Mouse (Mus musculus): ENCODE measurements around the gene Gm9603. TPM values are rescaled to one million over a fixed set of nuclear protein-coding genes. Genes with fewer than 3 reads are reported as not detected.
"Not testable (repeated sequence)": the region's sequence is repeated elsewhere in the genome, so short reads cannot be mapped to it uniquely, and the experiment has no call there.

The Gm9603 gene
- not detected in 2 replicates for polyA plus RNA-seq (2012; rRNA removed)

DNA sequence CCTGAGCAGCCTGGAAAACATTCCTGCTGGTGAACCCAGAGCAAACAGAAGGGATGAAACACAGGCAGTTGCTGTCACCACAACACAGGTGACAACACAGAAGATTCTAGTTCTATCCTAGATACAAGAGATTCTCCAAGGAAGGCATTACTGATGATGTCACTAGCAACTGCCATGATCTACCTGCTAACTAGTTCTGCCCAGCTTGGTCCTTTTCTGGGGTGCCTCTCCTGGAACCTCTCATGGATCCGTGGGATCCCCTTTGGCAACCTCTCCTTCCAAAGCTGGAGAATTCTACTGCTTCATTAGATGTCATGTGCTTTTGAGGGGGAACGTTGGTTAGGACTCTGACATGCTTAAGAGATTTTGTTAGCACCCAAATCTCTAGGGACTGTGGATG is at the start of gene Gm9603:
Gm9603 (minus strand) TSS at position 101 of the 400 bp plus-strand sequence.
- H3K4me1 ChIP-seq (replicated peaks; ENCODE audit: control insufficient read depth, insufficient read depth, low read length); H3K36me3 ChIP-seq (ENCODE audit: control insufficient read depth, insufficient read depth, low read length); DNase-seq; H3K27me3 ChIP-seq (ENCODE audit: control insufficient read depth, insufficient read depth, low read length); H3K27ac ChIP-seq (ENCODE audit: control insufficient read depth, insufficient read depth, low read length); H3K4me3 ChIP-seq (ENCODE audit: control insufficient read depth, insufficient read depth, low read length): not testable (repeated sequence)
- no CpG with 5 or more reads among the region's 2 CpGs for WGBS

- H3K4me3 ChIP-seq (ENCODE audit: control insufficient read depth, insufficient read depth, low read length); H3K27me3 ChIP-seq (ENCODE audit: control insufficient read depth, insufficient read depth, low read length); DNase-seq; H3K27ac ChIP-seq (ENCODE audit: control insufficient read depth, insufficient read depth, low read length); H3K36me3 ChIP-seq (ENCODE audit: control insufficient read depth, insufficient read depth, low read length); H3K4me1 ChIP-seq (replicated peaks; ENCODE audit: control insufficient read depth, insufficient read depth, low read length): not testable (repeated sequence)
- WGBS = no CpG with 5 or more reads among the region's 1 CpGs
Observed at GRCm38 (mm10) chr14:5632928-5633327, 54.3 kb downstream of the Gm9603 start, which contains the start of gene Gm8265. Gene Gm8265 (minus strand): TSS chr14:5633028.

Other genes with a start within 250 kb of the Gm9603 start
- gene Gm3194, start 232.0 kb downstream of the Gm9603 start, polyA plus RNA-seq (2012; rRNA removed) = 0.09 and 0.20 TPM in 2 replicates
- not detected in 2 replicates for gene Gm8246, start 209.6 kb downstream of the Gm9603 start, polyA plus RNA-seq (2012; rRNA removed)
- gene Gm3187, start 203.2 kb downstream of the Gm9603 start, polyA plus RNA-seq (2012; rRNA removed) = not detected in 2 replicates
- 0.14 and 0.24 TPM in 2 replicates for gene Gm3488, start 185.8 kb downstream of the Gm9603 start, polyA plus RNA-seq (2012; rRNA removed)
- not detected in 2 replicates for gene Gm3532, start 149.0 kb downstream of the Gm9603 start, polyA plus RNA-seq (2012; rRNA removed)
- gene Gm8265, start 54.4 kb downstream of the Gm9603 start, polyA plus RNA-seq (2012; rRNA removed) = not detected in 2 replicates
- 0.14 and 1.1 TPM in 2 replicates for gene Gm3373, start 54.1 kb upstream of the Gm9603 start, polyA plus RNA-seq (2012; rRNA removed)
- gene Gm3383, start 120.5 kb upstream of the Gm9603 start, polyA plus RNA-seq (2012; rRNA removed) = 0.20 and 0.28 TPM in 2 replicates
- not detected in 2 replicates for gene Gm3424, start 142.9 kb upstream of the Gm9603 start, polyA plus RNA-seq (2012; rRNA removed)
- not detected in 2 replicates for gene Gm8237, start 192.9 kb upstream of the Gm9603 start, polyA plus RNA-seq (2012; rRNA removed)